In the genomic region with DNA sequence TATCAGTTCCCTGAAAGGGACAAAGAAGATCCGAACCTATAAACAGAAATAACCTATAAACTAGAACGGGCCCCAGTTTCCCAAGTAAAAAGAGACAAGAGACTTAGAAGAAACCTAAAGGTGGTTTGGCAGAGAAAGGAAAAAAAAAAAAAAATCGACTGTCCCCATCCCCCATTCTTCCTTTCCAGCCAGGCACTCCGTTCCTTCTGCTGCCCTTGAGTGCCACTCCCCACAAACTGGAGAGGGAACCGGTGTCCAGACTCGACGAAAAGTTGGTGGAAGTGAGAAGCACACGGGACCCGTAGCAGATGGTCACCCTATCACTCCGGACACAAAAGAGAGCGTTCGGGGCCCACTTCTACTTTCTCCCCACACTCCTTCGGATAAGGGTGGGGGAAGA, we compare ENCODE assay signal across 8 mouse cellular contexts. TPM values are rescaled to one million over a fixed set of nuclear protein-coding genes. Genes with fewer than 3 reads are reported as not detected.
A peak's percentile ranks its signal among the peaks of the same experiment; 100 is the strongest.
DNase-seq lines count a peak whose midpoint lies in the region; ATAC-seq and TF ChIP-seq lines count a peak whose summit lies in the region.

No protein-coding gene starts in this region.

- TF ChIP-seq POLR2A in bone marrow macrophage, adult 2 months (IDR thresholded peaks at IDR 0.05; ENCODE audit: borderline replicate concordance, low read depth, low read length), result no peak

- no peak for ATAC-seq in kidney, embryonic 16.5 days (ENCODE audit: low FRiP score, low TSS enrichment)
- ATAC-seq in monocyte, adult 5-6 weeks (replicated peaks; ENCODE audit: insufficient number of reproducible peaks, low FRiP score, low TSS enrichment, poor library complexity, severe bottlenecking), result no peak

- peaks cover 23% of the 10 kb centered on the region for H3K4me1 ChIP-seq in kidney, embryonic 16.5 days (ENCODE audit: insufficient read depth, low read length)
- peaks cover 21% of the 10 kb centered on the region for H3K4me1 ChIP-seq in bone marrow macrophage, adult 2 months (ENCODE audit: control insufficient read depth, insufficient read depth, low read length)
- peaks cover 64% of the 10 kb centered on the region for H3K4me1 ChIP-seq in midbrain, embryonic 10.5 days

- H3K4me3 ChIP-seq in kidney, embryonic 16.5 days (ENCODE audit: low read length), result peak overlapping the region; percentile 95
- peak overlapping the region; percentile 70 for H3K4me3 ChIP-seq in bone marrow macrophage, adult 2 months (ENCODE audit: insufficient read depth, low read length)
- peak overlapping the region; percentile 81 for H3K4me3 ChIP-seq in midbrain, embryonic 10.5 days

- peaks cover 9% of the 10 kb centered on the region for H3K9me3 ChIP-seq in kidney, embryonic 16.5 days (ENCODE audit: low read length)
- H3K9me3 ChIP-seq in midbrain, embryonic 10.5 days (replicated peaks), result peaks cover 19% of the 10 kb centered on the region

- peak overlapping the region; percentile 93 for H3K9ac ChIP-seq in kidney, embryonic 16.5 days (replicated peaks; ENCODE audit: low read length)

- H3K27ac ChIP-seq in kidney, embryonic 16.5 days (ENCODE audit: low read length), result peak overlapping the region; percentile 96; the same call in 1 of the 2 replicates
- no peak overlapping the region for H3K27ac ChIP-seq in bone marrow macrophage, adult 2 months (ENCODE audit: insufficient read depth, low read depth, low read length)
- H3K27ac ChIP-seq in midbrain, embryonic 10.5 days (replicated peaks), result peak overlapping the region; percentile 99

- no peak for DNase-seq in kidney, adult 8-10 months
- peak; percentile 44 for DNase-seq in induced T-regulatory cell, adult 2 months (ENCODE audit: low read depth)
- DNase-seq in midbrain, embryonic 10.5 days (ENCODE audit: low spot score), result no peak
- no peak for DNase-seq in ovary, postnatal 14 days (ENCODE audit: low spot score)
- no peak for DNase-seq in gastrocnemius, postnatal 4 days (ENCODE audit: low spot score in 2 of 2)

- 5% methylated on average over 13 of the region's 13 CpGs for WGBS in kidney, embryonic 16.5 days
- 10% methylated on average over 13 of the region's 13 CpGs for WGBS in midbrain, embryonic 10.5 days

- H3K27me3 ChIP-seq in kidney, embryonic 16.5 days (ENCODE audit: insufficient read depth, low read length), result no peaks in the 10 kb centered on the region
- no peaks in the 10 kb centered on the region for H3K27me3 ChIP-seq in midbrain, embryonic 10.5 days (ENCODE audit: low read depth, poor library complexity, severe bottlenecking)

- TF ChIP-seq CTCF in bone marrow macrophage, adult 2 months (IDR thresholded peaks at IDR 0.05; ENCODE audit: low read depth, low read length), result no peak

- H3K4me2 ChIP-seq in kidney, embryonic 16.5 days (replicated peaks; ENCODE audit: low read depth, low read length), result peak overlapping the region; percentile 89

- peaks cover 23% of the 10 kb centered on the region for H3K36me3 ChIP-seq in kidney, embryonic 16.5 days (ENCODE audit: insufficient read depth, low read length)
- H3K36me3 ChIP-seq in midbrain, embryonic 10.5 days, result peaks cover 35% of the 10 kb centered on the region

RNA-seq across cellular contexts. Expression of a gene that starts 5.6 kb away (rescaled TPM):
- 227 and 246 TPM in 2 replicates for polyA plus RNA-seq in kidney, embryonic 16.5 days (2015; fragmentation: Nextera tagmentation; extraction: Ambion mirVana)
- polyA plus RNA-seq in bone marrow macrophage, adult 2 months (2012; ENCODE audit: insufficient read depth, insufficient read length, missing spikeins), result not detected in 2 replicates
- polyA plus RNA-seq in midbrain, embryonic 10.5 days (2016; fragmentation: Nextera tagmentation; extraction: Ambion mirVana), result 1,354 and 2,071 TPM in 2 replicates
- 10 to 100 TPM; 20.2 to 41.1 TPM for total RNA-seq in gastrocnemius, postnatal 4 days (2021)
- 0.85 to 2.6 TPM in 2 of 3 replicates, not detected in the other for total RNA-seq in monocyte, adult 5-6 weeks (2017)

RNA-seq across cellular contexts. Expression of a gene that starts 5.6 kb away (rescaled TPM):
- 55.8 and 60.8 TPM in 2 replicates for polyA plus RNA-seq in kidney, embryonic 16.5 days (2015; fragmentation: Nextera tagmentation; extraction: Ambion mirVana)
- polyA plus RNA-seq in bone marrow macrophage, adult 2 months (2012; ENCODE audit: insufficient read depth, insufficient read length, missing spikeins), result 33.5 and 37.3 TPM in 2 replicates
- 76.4 and 103 TPM in 2 replicates for polyA plus RNA-seq in midbrain, embryonic 10.5 days (2016; fragmentation: Nextera tagmentation; extraction: Ambion mirVana)
- total RNA-seq in gastrocnemius, postnatal 4 days (2021), result 10 to 100 TPM; 41.0 to 43.3 TPM
- 8.2 to 31.0 TPM (median 23.0 TPM) in 3 replicates for total RNA-seq in monocyte, adult 5-6 weeks (2017)

Comparison
In these comparisons a context has a peak if more than half of its experiments do, and no peak if none do; other contexts are left out.
1. RNA of a gene that starts 5.6 kb away (polyA plus RNA-seq): 1,354 to 2,071 TPM in midbrain, embryonic 10.5 days and 227 to 246 TPM in kidney, embryonic 16.5 days; not detected in bone marrow macrophage, adult 2 months; every median in the first group is over 100 times any median in the second.
2. Peak in every context shown above with its lines, with median percentiles within 50 percentile points of each other: H3K4me3 ChIP-seq.